Mouse (Mus musculus) forebrain, embryonic 10.5 days (tissue): ENCODE data around the gene Tcf25. TPM values are rescaled to one million over a fixed set of nuclear protein-coding genes. Genes with fewer than 3 reads are reported as not detected.

Experiments
- DNase-seq: peaks from one replicate; pipeline ENCODE4 v3.0.0-alpha.2; 2017; ENCODE audit warnings: low spot score; ENCODE audit errors: extremely low spot score
- H3K27ac ChIP-seq: fragments of 300-500 bp; sonication (generic); 2 replicates; pipeline ENCODE4 v1.5.1; 2016; ENCODE audit warnings: mild to moderate bottlenecking
- H3K27me3 ChIP-seq: fragments of 300-500 bp; sonication (generic); 2 replicates; pipeline ENCODE4 v1.6.1; 2016; ENCODE audit warnings: mild to moderate bottlenecking; ENCODE audit not compliant: poor library complexity, severe bottlenecking
- H3K36me3 ChIP-seq: fragments of 300-500 bp; sonication (generic); replicated peaks from 2 replicates; pipeline ENCODE4 v1.6.1; 2016; ENCODE audit warnings: mild to moderate bottlenecking, moderate library complexity
- H3K4me1 ChIP-seq: fragments of 300-500 bp; sonication (generic); 2 replicates; pipeline ENCODE4 v1.6.1; 2016
- H3K4me3 ChIP-seq: fragments of 300-500 bp; sonication (generic); 2 replicates; pipeline ENCODE4 v1.5.1; 2016; ENCODE audit warnings: mild to moderate bottlenecking, moderate library complexity
- H3K9me3 ChIP-seq: fragments of 300-500 bp; sonication (generic); 2 replicates; pipeline ENCODE4 v1.6.1; 2016; ENCODE audit warnings: mild to moderate bottlenecking, moderate library complexity
- WGBS: fragments of 180-500 bp; shearing (Covaris S2); methylation state at CpG from one replicate; pipeline ENCODE4 v1.1.7; 2016; 5-methylcytosine and 5-hydroxymethylcytosine counted together
- polyA plus RNA-seq: library from polyadenylated mRNA; unstranded; fragments of >200 nt; fragmentation: Nextera tagmentation; extraction: Ambion mirVana; gene quantifications from 2 replicates; pipeline ENCODE4 v1.2.1, GENCODE M21; 2016

Tcf25 gene
- polyA plus RNA-seq, 1 experiment from 2014 or later, result 151 TPM

GRCm38 (mm10) chr8:123340071-123340470, 33.5 kb upstream of the Tcf25 start:
- Histone ChIP-seq H3K27me3 (no peaks in the 10 kb centered on the region), H3K9me3 (no peaks in the 10 kb centered on the region), H3K4me3 (no peak overlapping the region), H3K27ac (no peak overlapping the region), H3K36me3 (peaks cover 6% of the 10 kb centered on the region; the same call in 1 of the 2 replicates), H3K4me1 (peaks cover 14% of the 10 kb centered on the region)
- WGBS, result 92% methylated on average over 4 of the region's 4 CpGs
- no peak for DNase-seq

DNA sequence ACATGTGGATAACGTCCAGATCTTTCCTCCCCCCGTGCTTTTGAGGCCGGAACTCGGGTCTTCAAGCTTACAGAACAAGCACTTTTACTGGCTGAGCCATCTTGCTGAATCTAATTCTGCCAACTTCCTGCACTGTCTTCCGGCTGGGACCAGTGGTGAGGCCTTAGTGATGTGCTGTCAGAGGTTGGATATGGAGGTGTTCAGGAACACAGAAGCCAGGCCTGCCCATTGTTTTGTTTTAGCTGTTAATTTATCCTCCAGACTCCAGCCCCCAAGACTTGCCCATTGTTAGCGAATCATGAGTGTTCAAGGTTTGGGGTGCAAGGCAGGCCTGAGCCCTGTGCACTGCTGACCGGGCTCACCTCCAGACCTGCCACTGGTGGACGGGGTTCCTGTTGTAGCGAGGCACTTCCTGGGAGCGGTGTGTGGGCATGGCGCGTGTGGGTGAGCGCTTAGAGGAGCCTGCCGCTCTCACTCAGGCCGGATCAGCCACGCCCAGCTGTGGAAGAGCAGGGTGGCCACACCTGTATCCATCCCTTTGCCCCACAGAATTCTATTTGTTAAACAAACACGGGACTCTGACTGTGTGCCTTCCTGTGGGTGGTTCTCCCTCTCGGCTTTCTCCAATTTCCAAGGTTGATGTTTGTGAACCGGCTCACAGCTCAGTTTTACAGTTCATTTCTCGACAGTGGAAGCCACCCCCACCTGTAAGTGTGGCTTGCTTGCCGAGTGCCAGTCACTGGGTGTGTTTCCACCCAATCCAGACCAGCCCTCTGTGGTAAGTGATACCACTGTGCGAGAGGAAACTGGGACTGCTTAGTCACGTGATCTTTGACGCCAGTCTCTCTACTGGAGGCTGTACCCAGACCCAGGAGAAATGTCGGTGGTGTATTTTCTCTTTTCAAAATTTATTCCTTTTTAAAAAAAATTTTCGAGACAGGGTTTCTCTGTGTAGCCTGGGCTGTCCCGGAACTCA, 32.2 kb upstream of the Tcf25 start:
- DNase-seq, result no peak
- H3K36me3 ChIP-seq, result peaks cover 6% of the 10 kb centered on the region; the same call in 1 of the 2 replicates
- no peaks in the 10 kb centered on the region for H3K9me3 ChIP-seq
- no peaks in the 10 kb centered on the region for H3K27me3 ChIP-seq
- H3K4me3 ChIP-seq, result no peak overlapping the region
- peaks cover 10% of the 10 kb centered on the region; the same call in 1 of the 2 replicates for H3K4me1 ChIP-seq
- WGBS, result 92% methylated on average over 27 of the region's 27 CpGs
- no peak overlapping the region for H3K27ac ChIP-seq

- no peak overlapping the region for H3K27ac ChIP-seq
- no peak for DNase-seq
- H3K36me3 ChIP-seq, result peaks cover 6% of the 10 kb centered on the region; the same call in 1 of the 2 replicates
- H3K9me3 ChIP-seq, result no peaks in the 10 kb centered on the region
- no peaks in the 10 kb centered on the region for H3K27me3 ChIP-seq
- WGBS, result 91% methylated on average over 8 of the region's 8 CpGs
- peaks cover 10% of the 10 kb centered on the region; the same call in 1 of the 2 replicates for H3K4me1 ChIP-seq
- H3K4me3 ChIP-seq, result no peak overlapping the region
Observed at GRCm38 (mm10) chr8:123342253-123342652, 31.3 kb upstream of the Tcf25 start.

- Histone ChIP-seq H3K4me3 (no peak overlapping the region), H3K36me3 (peaks cover 6% of the 10 kb centered on the region; the same call in 1 of the 2 replicates), H3K27ac (no peak overlapping the region), H3K4me1 (peaks cover 14% of the 10 kb centered on the region), H3K27me3 (no peaks in the 10 kb centered on the region), H3K9me3 (no peaks in the 10 kb centered on the region)
- no peak for DNase-seq
- 90% methylated on average over 7 of the region's 7 CpGs for WGBS
Observed at GRCm38 (mm10) chr8:123342911-123343310, 30.6 kb upstream of the Tcf25 start.

GRCm38 (mm10) chr8:123343422-123343821, 30.1 kb upstream of the Tcf25 start:
- H3K27me3 ChIP-seq, result no peaks in the 10 kb centered on the region
- WGBS, result 89% methylated on average over 12 of the region's 12 CpGs
- peaks cover 19% of the 10 kb centered on the region for H3K4me1 ChIP-seq
- H3K27ac ChIP-seq, result no peak overlapping the region
- H3K9me3 ChIP-seq, result no peaks in the 10 kb centered on the region
- H3K36me3 ChIP-seq, result peaks cover 6% of the 10 kb centered on the region; the same call in 1 of the 2 replicates
- no peak overlapping the region for H3K4me3 ChIP-seq
- no peak for DNase-seq

- Histone ChIP-seq H3K36me3 (peaks cover under 1% of the 10 kb centered on the region; the same call in 1 of the 2 replicates), H3K9me3 (no peaks in the 10 kb centered on the region), H3K4me1 (peaks cover 26% of the 10 kb centered on the region), H3K4me3 (no peak overlapping the region), H3K27me3 (no peaks in the 10 kb centered on the region), H3K27ac (no peak overlapping the region)
- 89% methylated on average over 8 of the region's 8 CpGs for WGBS
- no peak for DNase-seq
Observed at GRCm38 (mm10) chr8:123345135-123345534, 28.4 kb upstream of the Tcf25 start.

- WGBS, result 88% methylated on average over 6 of the region's 6 CpGs
- no peak for DNase-seq
- Histone ChIP-seq H3K36me3 (no peaks in the 10 kb centered on the region; the same call in 1 of the 2 replicates), H3K27ac (no peak overlapping the region), H3K27me3 (no peaks in the 10 kb centered on the region), H3K4me1 (peaks cover 26% of the 10 kb centered on the region), H3K9me3 (no peaks in the 10 kb centered on the region), H3K4me3 (no peak overlapping the region)
Observed at GRCm38 (mm10) chr8:123345856-123346255, 27.7 kb upstream of the Tcf25 start.

- no peak overlapping the region for H3K4me3 ChIP-seq
- no peaks in the 10 kb centered on the region for H3K27me3 ChIP-seq
- H3K27ac ChIP-seq, result no peak overlapping the region
- DNase-seq, result no peak
- peaks cover 26% of the 10 kb centered on the region for H3K4me1 ChIP-seq
- H3K9me3 ChIP-seq, result no peaks in the 10 kb centered on the region
- H3K36me3 ChIP-seq, result no peaks in the 10 kb centered on the region; the same call in 1 of the 2 replicates
- WGBS, result 84% methylated on average over 2 of the region's 2 CpGs
Observed at GRCm38 (mm10) chr8:123347293-123347692, 26.3 kb upstream of the Tcf25 start.

- peak overlapping the region; percentile 54 for H3K27ac ChIP-seq
- H3K9me3 ChIP-seq, result no peaks in the 10 kb centered on the region
- no peak for DNase-seq
- H3K27me3 ChIP-seq, result no peaks in the 10 kb centered on the region
- no peaks in the 10 kb centered on the region; the same call in 1 of the 2 replicates for H3K36me3 ChIP-seq
- WGBS, result 66% methylated on average over 9 of the region's 9 CpGs
- no peak overlapping the region for H3K4me3 ChIP-seq
- H3K4me1 ChIP-seq, result peaks cover 30% of the 10 kb centered on the region
Observed at GRCm38 (mm10) chr8:123348237-123348843, 25.2 kb upstream of the Tcf25 start.

GRCm38 (mm10) chr8:123349073-123349472, 24.5 kb upstream of the Tcf25 start:
- no peaks in the 10 kb centered on the region for H3K9me3 ChIP-seq
- H3K27me3 ChIP-seq, result peaks cover 3% of the 10 kb centered on the region
- H3K4me3 ChIP-seq, result no peak overlapping the region
- WGBS, result 89% methylated on average over 4 of the region's 4 CpGs
- no peak for DNase-seq
- H3K36me3 ChIP-seq, result no peaks in the 10 kb centered on the region; the same call in 1 of the 2 replicates
- peaks cover 27% of the 10 kb centered on the region for H3K4me1 ChIP-seq
- peak overlapping the region; percentile 54; the same call in 1 of the 2 replicates for H3K27ac ChIP-seq

- WGBS, result 91% methylated on average over 12 of the region's 12 CpGs
- H3K9me3 ChIP-seq, result no peaks in the 10 kb centered on the region
- peaks cover 8% of the 10 kb centered on the region; the same call in 1 of the 2 replicates for H3K36me3 ChIP-seq
- no peak overlapping the region for H3K27ac ChIP-seq
- H3K4me3 ChIP-seq, result no peak overlapping the region
- no peak for DNase-seq
- peaks cover 4% of the 10 kb centered on the region for H3K27me3 ChIP-seq
- H3K4me1 ChIP-seq, result peaks cover 28% of the 10 kb centered on the region
Observed at GRCm38 (mm10) chr8:123352118-123352517, 21.4 kb upstream of the Tcf25 start.

GRCm38 (mm10) chr8:123352786-123353185, 20.8 kb upstream of the Tcf25 start:
- no peaks in the 10 kb centered on the region for H3K9me3 ChIP-seq
- peaks cover 14% of the 10 kb centered on the region for H3K36me3 ChIP-seq
- H3K4me1 ChIP-seq, result peaks cover 26% of the 10 kb centered on the region
- no peak overlapping the region for H3K4me3 ChIP-seq
- WGBS, result 61% methylated on average over 13 of the region's 13 CpGs
- peaks cover 4% of the 10 kb centered on the region for H3K27me3 ChIP-seq
- DNase-seq, result no peak
- H3K27ac ChIP-seq, result no peak overlapping the region
